Mouse (Mus musculus) ES-Bruce4 (cell line): ENCODE results near the gene Yes1.

ENCODE experiments used
- CTCF ChIP-seq: IDR thresholded peaks from one replicate; pipeline ENCODE4 v1.8.1; 2011; ENCODE audit warnings: low read depth, low read length
- POLR2A ChIP-seq: IDR thresholded peaks from one replicate; pipeline ENCODE4 v1.8.1; 2011; ENCODE audit warnings: low read length; ENCODE audit not compliant: insufficient read depth

DNA sequence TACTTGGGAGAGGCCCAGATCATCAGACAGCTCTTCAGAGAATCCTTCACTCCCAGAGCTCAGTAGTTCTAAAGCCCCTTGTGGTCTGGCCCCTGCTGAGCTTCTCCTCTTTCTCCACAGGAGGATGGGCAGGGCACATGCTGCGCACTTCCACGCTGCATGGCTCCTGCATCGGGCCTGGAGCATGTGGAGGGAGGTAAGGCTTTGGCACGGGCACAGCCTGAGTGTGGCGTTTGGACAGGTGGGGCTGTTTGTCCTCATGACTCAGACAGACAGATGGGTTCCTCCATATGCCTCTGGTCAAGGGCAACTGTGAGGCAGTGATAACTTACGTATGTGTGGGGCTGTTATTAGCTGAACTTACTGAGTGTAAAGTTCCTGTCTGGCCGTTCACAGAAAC, 111.3 kb downstream of the Yes1 start:
- TF ChIP-seq POLR2A (no peak), CTCF (no peak)
